Mouse (Mus musculus) ES-E14 (cell line): Measurements from ENCODE around the gene Catsper4.

Source experiments
- CHD2 ChIP-seq: IDR thresholded peaks from 2 replicates; pipeline ENCODE4 v1.6.1; 2014; ENCODE audit warnings: mild to moderate bottlenecking, low read depth, low read length, inconsistent platforms
- HCFC1 ChIP-seq: IDR thresholded peaks from 2 replicates; pipeline ENCODE4 v1.6.1; 2012; ENCODE audit warnings: low read length, inconsistent platforms, borderline replicate concordance; ENCODE audit not compliant: insufficient read depth
- MAFK ChIP-seq: IDR thresholded peaks from 2 replicates; pipeline ENCODE4 v1.6.1; 2014; ENCODE audit warnings: mild to moderate bottlenecking, low read depth, low read length, inconsistent platforms; ENCODE audit not compliant: insufficient read depth
- ZC3H11A ChIP-seq: IDR thresholded peaks from 2 replicates; pipeline ENCODE4 v1.6.1; 2012; ENCODE audit warnings: low read depth, mild to moderate bottlenecking, inconsistent platforms, low read length, borderline replicate concordance

GRCm38 (mm10) chr4:134257198-134258009 is 30.2 kb upstream of the Catsper4 start:
- no peak for TF ChIP-seq CHD2
- TF ChIP-seq ZC3H11A: no peak
- no peak for TF ChIP-seq HCFC1
- no peak for TF ChIP-seq MAFK
